Mouse (Mus musculus): Measurements from ENCODE around the gene Nabp2. TPM values are rescaled to one million over a fixed set of nuclear protein-coding genes. Genes with fewer than 3 reads are reported as not detected.

Gene Nabp2
- total and polyA plus RNA-seq, 2 experiments from 2014 or later: 82.0 to 145 TPM

- Histone ChIP-seq H3K27ac (ENCODE audit: low read depth, low read length) (peak overlapping the region; percentile 98), H3K9me3 (ENCODE audit: low read length) (no peaks in the 10 kb centered on the region), H3K36me3 (ENCODE audit: insufficient read depth, low read length) (peaks cover 15% of the 10 kb centered on the region), H3K4me3 (ENCODE audit: low read depth, low read length) (peak overlapping the region; percentile 94), H3K4me1 (ENCODE audit: insufficient read depth, low read length) (peaks cover 9% of the 10 kb centered on the region; the same call in 1 of the 2 replicates), H3K4me2 (ENCODE audit: low read depth, low read length, poor library complexity, severe bottlenecking) (peak overlapping the region; percentile 77), H3K27me3 (ENCODE audit: insufficient read depth, low read length) (no peaks in the 10 kb centered on the region), H3K9ac (replicated peaks; ENCODE audit: low read length, poor library complexity, severe bottlenecking) (peak overlapping the region; percentile 99)
- no peak for DNase-seq (ENCODE audit: low spot score)
- no peak for TF ChIP-seq CTCF (IDR thresholded peaks at IDR 0.05)
- 37% methylated on average over 4 of the region's 4 CpGs for WGBS
- ATAC-seq (ENCODE audit: low FRiP score): no peak
These were observed 35.2 kb downstream of the Nabp2 start for GRCm38 (mm10) chr10:128376099-128376454.

GRCm38 (mm10) chr10:128374393-128374792, 36.9 kb downstream of the Nabp2 start:
- Histone ChIP-seq H3K9me3 (ENCODE audit: low read length) (no peaks in the 10 kb centered on the region), H3K27ac (ENCODE audit: low read depth, low read length) (no peak overlapping the region), H3K9ac (replicated peaks; ENCODE audit: low read length, poor library complexity, severe bottlenecking) (no peak overlapping the region), H3K4me1 (ENCODE audit: insufficient read depth, low read length) (peaks cover 9% of the 10 kb centered on the region; the same call in 1 of the 2 replicates), H3K4me3 (ENCODE audit: low read depth, low read length) (no peak overlapping the region), H3K27me3 (ENCODE audit: insufficient read depth, low read length) (no peaks in the 10 kb centered on the region), H3K4me2 (ENCODE audit: low read depth, low read length, poor library complexity, severe bottlenecking) (no peak overlapping the region), H3K36me3 (ENCODE audit: insufficient read depth, low read length) (peaks cover 3% of the 10 kb centered on the region)
- DNase-seq (ENCODE audit: low spot score) (no peak), ATAC-seq (ENCODE audit: low FRiP score) (no peak)
- WGBS: 79% methylated on average over 6 of the region's 6 CpGs
- TF ChIP-seq CTCF (IDR thresholded peaks at IDR 0.05): peak; percentile 34; the same call in 1 of the 2 replicates

GRCm38 (mm10) chr10:128372989-128373748, 38.1 kb downstream of the Nabp2 start:
- H3K27me3 ChIP-seq (ENCODE audit: insufficient read depth, low read length): no peaks in the 10 kb centered on the region
- H3K4me1 ChIP-seq (ENCODE audit: insufficient read depth, low read length): 0 out of 2 replicates have a peak, but pooled peaks cover 4% of the 10 kb centered on the region
- no peak overlapping the region for H3K4me3 ChIP-seq (ENCODE audit: low read depth, low read length)
- no peaks in the 10 kb centered on the region for H3K36me3 ChIP-seq (ENCODE audit: insufficient read depth, low read length)
- no peak overlapping the region for H3K9ac ChIP-seq (replicated peaks; ENCODE audit: low read length, poor library complexity, severe bottlenecking)
- ATAC-seq (ENCODE audit: low FRiP score) (no peak), DNase-seq (ENCODE audit: low spot score) (no peak)
- no peak overlapping the region for H3K4me2 ChIP-seq (ENCODE audit: low read depth, low read length, poor library complexity, severe bottlenecking)
- no peak overlapping the region for H3K27ac ChIP-seq (ENCODE audit: low read depth, low read length)
- no peak for TF ChIP-seq CTCF (IDR thresholded peaks at IDR 0.05)
- H3K9me3 ChIP-seq (ENCODE audit: low read length): no peaks in the 10 kb centered on the region
- 87% methylated on average over 6 of the region's 6 CpGs for WGBS

- TF ChIP-seq CTCF (IDR thresholded peaks at IDR 0.05): peak; percentile 46
- Histone ChIP-seq H3K9me3 (ENCODE audit: low read length) (no peaks in the 10 kb centered on the region), H3K27me3 (ENCODE audit: insufficient read depth, low read length) (no peaks in the 10 kb centered on the region), H3K36me3 (ENCODE audit: insufficient read depth, low read length) (no peaks in the 10 kb centered on the region), H3K27ac (ENCODE audit: low read depth, low read length) (no peak overlapping the region), H3K4me2 (ENCODE audit: low read depth, low read length, poor library complexity, severe bottlenecking) (no peak overlapping the region), H3K4me1 (ENCODE audit: insufficient read depth, low read length) (0 out of 2 replicates have a peak, but pooled peaks cover 4% of the 10 kb centered on the region), H3K9ac (replicated peaks; ENCODE audit: low read length, poor library complexity, severe bottlenecking) (no peak overlapping the region), H3K4me3 (ENCODE audit: low read depth, low read length) (no peak overlapping the region)
- DNase-seq (ENCODE audit: low spot score): no peak
- ATAC-seq (ENCODE audit: low FRiP score): no peak
- WGBS: 84% methylated on average over 5 of the region's 5 CpGs
These were observed 39.1 kb downstream of the Nabp2 start for GRCm38 (mm10) chr10:128372142-128372541.

GRCm38 (mm10) chr10:128370601-128371000, 40.7 kb downstream of the Nabp2 start:
- no peak for DNase-seq (ENCODE audit: low spot score)
- Histone ChIP-seq H3K4me2 (ENCODE audit: low read depth, low read length, poor library complexity, severe bottlenecking) (no peak overlapping the region), H3K4me3 (ENCODE audit: low read depth, low read length) (no peak overlapping the region), H3K4me1 (ENCODE audit: insufficient read depth, low read length) (no peaks in the 10 kb centered on the region), H3K36me3 (ENCODE audit: insufficient read depth, low read length) (no peaks in the 10 kb centered on the region), H3K9me3 (ENCODE audit: low read length) (no peaks in the 10 kb centered on the region), H3K27me3 (ENCODE audit: insufficient read depth, low read length) (no peaks in the 10 kb centered on the region), H3K27ac (ENCODE audit: low read depth, low read length) (no peak overlapping the region), H3K9ac (replicated peaks; ENCODE audit: low read length, poor library complexity, severe bottlenecking) (no peak overlapping the region)
- no peak for TF ChIP-seq CTCF (IDR thresholded peaks at IDR 0.05)
- WGBS: 53% methylated on average over 4 of the region's 4 CpGs
- no peak for ATAC-seq (ENCODE audit: low FRiP score)

- H3K4me2 ChIP-seq (ENCODE audit: low read depth, low read length, poor library complexity, severe bottlenecking): no peak overlapping the region
- H3K4me1 ChIP-seq (ENCODE audit: insufficient read depth, low read length): no peaks in the 10 kb centered on the region
- H3K9me3 ChIP-seq (ENCODE audit: low read length): no peaks in the 10 kb centered on the region
- WGBS: 51% methylated on average over 5 of the region's 6 CpGs
- no peak for ATAC-seq (ENCODE audit: low FRiP score)
- no peak overlapping the region for H3K4me3 ChIP-seq (ENCODE audit: low read depth, low read length)
- no peaks in the 10 kb centered on the region for H3K27me3 ChIP-seq (ENCODE audit: insufficient read depth, low read length)
- peak overlapping the region; percentile 96; the same call in 1 of the 2 replicates for H3K27ac ChIP-seq (ENCODE audit: low read depth, low read length)
- no peaks in the 10 kb centered on the region for H3K36me3 ChIP-seq (ENCODE audit: insufficient read depth, low read length)
- no peak for TF ChIP-seq CTCF (IDR thresholded peaks at IDR 0.05)
- H3K9ac ChIP-seq (replicated peaks; ENCODE audit: low read length, poor library complexity, severe bottlenecking): no peak overlapping the region
- no peak for DNase-seq (ENCODE audit: low spot score)
These were observed 41.3 kb downstream of the Nabp2 start for GRCm38 (mm10) chr10:128370021-128370420.
